Mouse (Mus musculus): Measurements from ENCODE around the gene Capzb.

The Capzb gene

GRCm38 (mm10) chr4:139234261-139234660 lies 41.6 kb downstream of the Capzb start:
- no peak for DNase-seq (ENCODE audit: low read depth in 1 of 2, low spot score in 2 of 2)

GRCm38 (mm10) chr4:139235556-139235955 lies 42.9 kb downstream of the Capzb start:
- DNase-seq (ENCODE audit: low read depth in 1 of 2, low spot score in 2 of 2): no peak

- DNase-seq (ENCODE audit: low read depth in 1 of 2, low spot score in 2 of 2): no peak
These were observed 45.9 kb downstream of the Capzb start for GRCm38 (mm10) chr4:139238612-139239011.

GRCm38 (mm10) chr4:139240334-139240733 lies 47.6 kb downstream of the Capzb start:
- no peak for DNase-seq (ENCODE audit: low read depth in 1 of 2, low spot score in 2 of 2)

- no peak for DNase-seq (ENCODE audit: low read depth in 1 of 2, low spot score in 2 of 2)
These were observed 49.2 kb downstream of the Capzb start for GRCm38 (mm10) chr4:139241678-139242606.

GRCm38 (mm10) chr4:139242607-139242955 lies 49.9 kb downstream of the Capzb start:
- no peak for DNase-seq (ENCODE audit: low read depth in 1 of 2, low spot score in 2 of 2)

- no peak for DNase-seq (ENCODE audit: low read depth in 1 of 2, low spot score in 2 of 2)
These were observed 51.5 kb downstream of the Capzb start for GRCm38 (mm10) chr4:139244176-139244575.

GRCm38 (mm10) chr4:139244766-139245165 lies 52.1 kb downstream of the Capzb start:
- DNase-seq (ENCODE audit: low read depth in 1 of 2, low spot score in 2 of 2): no peak

- no peak for DNase-seq (ENCODE audit: low read depth in 1 of 2, low spot score in 2 of 2)
These were observed 52.8 kb downstream of the Capzb start for GRCm38 (mm10) chr4:139245534-139245933.

- DNase-seq (ENCODE audit: low read depth in 1 of 2, low spot score in 2 of 2): no peak
These were observed 53.6 kb downstream of the Capzb start for GRCm38 (mm10) chr4:139246130-139246877.

GRCm38 (mm10) chr4:139247966-139248365 lies 55.3 kb downstream of the Capzb start:
- no peak for DNase-seq (ENCODE audit: low read depth in 1 of 2, low spot score in 2 of 2)

GRCm38 (mm10) chr4:139248736-139249135 lies 56.0 kb downstream of the Capzb start:
- no peak for DNase-seq (ENCODE audit: low read depth in 1 of 2, low spot score in 2 of 2)

GRCm38 (mm10) chr4:139250043-139250442 lies 57.3 kb downstream of the Capzb start:
- DNase-seq (ENCODE audit: low read depth in 1 of 2, low spot score in 2 of 2): no peak

GRCm38 (mm10) chr4:139250886-139251285 lies 58.2 kb downstream of the Capzb start:
- no peak for DNase-seq (ENCODE audit: low read depth in 1 of 2, low spot score in 2 of 2)

GRCm38 (mm10) chr4:139252051-139252760 lies 59.5 kb downstream of the Capzb start:
- peak in 1 of 2 experiments; percentile 57 for DNase-seq (ENCODE audit: low read depth in 1 of 2, low spot score in 2 of 2)

- DNase-seq (ENCODE audit: low read depth in 1 of 2, low spot score in 2 of 2): no peak
These were observed 60.5 kb downstream of the Capzb start for GRCm38 (mm10) chr4:139253206-139253605.

GRCm38 (mm10) chr4:139256146-139256545 lies 63.4 kb downstream of the Capzb start:
- DNase-seq (ENCODE audit: low read depth in 1 of 2, low spot score in 2 of 2): no peak

GRCm38 (mm10) chr4:139256708-139257107 lies 64.0 kb downstream of the Capzb start:
- DNase-seq (ENCODE audit: low read depth in 1 of 2, low spot score in 2 of 2): no peak

GRCm38 (mm10) chr4:139258621-139259301 lies 66.1 kb downstream of the Capzb start:
- DNase-seq (ENCODE audit: low read depth in 1 of 2, low spot score in 2 of 2): no peak

GRCm38 (mm10) chr4:139259302-139259871 lies 66.7 kb downstream of the Capzb start:
- no peak for DNase-seq (ENCODE audit: low read depth in 1 of 2, low spot score in 2 of 2)

GRCm38 (mm10) chr4:139262981-139263380 lies 70.3 kb downstream of the Capzb start:
- no peak for DNase-seq (ENCODE audit: low read depth in 1 of 2, low spot score in 2 of 2)

Measured in monocyte, adult 2 months (primary cell).